Mouse (Mus musculus): ENCODE measurements around the gene Rgs5.

The Rgs5 gene

DNA sequence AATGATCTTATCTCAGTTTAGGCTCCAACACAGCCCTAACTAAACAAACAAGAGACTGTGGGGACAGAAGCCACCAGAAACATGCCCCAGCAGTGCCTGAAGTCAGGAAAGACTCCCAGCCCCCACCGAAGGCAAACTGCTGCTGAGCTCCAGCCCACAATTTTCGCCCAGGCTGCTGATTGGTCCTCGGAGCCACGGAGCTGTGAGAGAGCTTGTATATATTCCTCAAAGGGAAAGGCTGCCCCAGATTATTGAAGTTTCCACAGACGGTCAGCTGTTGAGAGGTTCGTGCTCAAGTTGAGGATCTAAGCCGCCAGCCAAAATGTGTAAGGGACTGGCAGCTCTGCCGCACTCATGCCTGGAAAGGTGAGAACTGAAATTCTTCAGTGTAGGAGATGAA is at the start of gene Rgs5:
Gene Rgs5 (plus strand): TSS at position 246 of the 400 bp plus-strand sequence.
- DNase-seq (ENCODE audit: low spot score) = peak; percentile 38

GRCm38 (mm10) chr1:169606164-169606563 is 49.1 kb upstream of the Rgs5 start:
- no peak for DNase-seq (ENCODE audit: low spot score)

DNA sequence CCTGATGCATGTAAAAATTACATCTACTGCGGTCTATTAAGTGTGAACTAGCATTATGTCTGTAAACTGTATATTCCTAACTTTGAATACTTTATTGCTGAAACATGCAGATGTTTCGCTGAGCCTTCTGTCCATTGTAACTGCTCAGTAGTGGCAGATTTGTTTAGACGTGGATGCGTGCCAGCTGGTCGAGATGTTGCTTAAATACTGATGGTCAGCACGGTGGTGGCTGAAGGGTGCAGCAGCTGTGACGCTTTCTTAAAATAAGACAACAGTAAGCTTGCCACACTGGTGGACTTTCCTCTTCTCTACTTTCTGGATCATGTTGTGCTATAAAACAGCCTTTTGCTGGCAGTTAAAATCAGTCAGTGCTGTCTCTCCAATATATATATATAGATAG is 25.6 kb upstream of the Rgs5 start:
- no peak for DNase-seq (ENCODE audit: low spot score)

DNA sequence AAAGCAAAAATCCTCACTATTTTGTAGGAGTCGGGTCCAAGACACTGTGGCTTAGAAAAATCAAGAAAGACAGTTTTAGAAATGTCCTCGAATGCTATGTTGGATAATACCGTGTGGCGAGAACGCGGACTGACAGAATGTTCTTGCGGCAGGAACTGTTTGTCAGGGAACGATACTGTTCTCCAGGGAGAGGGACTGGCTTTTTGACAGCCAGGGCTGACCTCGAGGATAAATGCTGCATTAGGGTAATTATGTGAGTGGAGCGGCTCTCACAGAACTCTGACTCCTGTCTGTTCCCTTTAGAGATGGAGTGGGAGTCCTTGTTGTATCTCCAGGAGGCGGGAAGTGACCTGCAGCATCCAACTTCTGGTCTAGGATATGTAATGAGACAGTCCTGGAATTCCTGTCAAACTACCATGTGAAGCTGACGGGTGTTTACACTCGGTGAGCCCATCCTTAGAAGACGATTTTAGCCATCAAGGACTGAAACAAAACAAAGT is 18.0 kb upstream of the Rgs5 start:
- no peak for DNase-seq (ENCODE audit: low spot score)

DNA sequence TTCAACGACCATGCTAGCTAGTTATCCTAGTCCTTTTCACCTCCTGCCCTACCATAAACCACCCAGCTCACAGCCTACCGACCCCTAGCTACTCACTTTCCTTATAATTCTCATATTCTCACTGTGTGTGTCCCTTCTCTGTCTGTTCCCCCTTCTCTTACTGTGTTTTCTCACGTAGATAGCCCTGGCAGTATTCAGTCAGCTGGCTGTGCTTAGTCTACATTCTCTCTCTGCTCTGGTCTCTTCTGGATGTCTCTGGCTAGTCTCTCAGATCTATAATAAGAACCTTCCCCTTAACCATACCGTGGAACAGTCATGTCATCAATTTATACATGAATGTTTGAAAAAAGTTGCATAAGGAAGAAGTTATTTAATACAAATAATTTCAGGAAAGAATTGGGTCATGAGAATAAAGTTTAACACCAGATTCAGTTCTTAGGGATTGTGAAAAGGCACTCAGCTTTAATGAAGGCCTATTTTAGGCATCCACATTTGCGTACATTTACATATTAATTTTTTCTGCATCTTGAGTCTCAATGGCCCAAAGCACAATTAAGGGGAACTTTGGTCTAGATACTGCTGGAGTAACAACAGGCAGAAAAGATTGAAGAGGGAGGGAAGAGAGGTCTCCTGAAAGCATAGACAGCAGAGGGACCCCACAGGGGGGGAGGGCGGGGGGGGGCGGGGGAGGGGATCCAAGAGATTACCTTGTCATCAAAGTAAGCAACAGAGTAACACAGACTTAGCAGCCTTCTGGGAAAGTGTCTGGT is 10.2 kb upstream of the Rgs5 start:
- DNase-seq (ENCODE audit: low spot score) = no peak

DNA sequence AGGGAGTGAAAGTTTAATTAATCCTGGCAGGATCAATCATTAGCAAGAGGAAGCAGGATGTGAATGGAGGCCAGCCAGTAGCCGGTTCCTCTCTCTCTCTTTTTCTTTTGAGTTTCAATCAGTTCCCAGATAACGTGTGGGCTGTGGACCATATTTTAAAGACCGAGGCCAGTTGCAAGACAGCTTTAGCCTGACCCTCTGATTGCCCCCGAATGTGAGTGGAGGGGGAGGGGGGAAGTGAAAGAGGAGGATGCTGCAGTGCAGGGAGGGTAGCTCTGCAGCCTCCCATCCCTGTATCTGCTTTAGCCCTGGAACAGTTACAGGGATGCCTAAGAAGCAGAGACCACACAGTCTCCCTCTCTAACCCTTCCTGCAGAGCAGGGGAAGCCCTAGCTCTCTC is 4.2 kb downstream of the Rgs5 start:
- no peak for DNase-seq (ENCODE audit: low spot score)

DNA sequence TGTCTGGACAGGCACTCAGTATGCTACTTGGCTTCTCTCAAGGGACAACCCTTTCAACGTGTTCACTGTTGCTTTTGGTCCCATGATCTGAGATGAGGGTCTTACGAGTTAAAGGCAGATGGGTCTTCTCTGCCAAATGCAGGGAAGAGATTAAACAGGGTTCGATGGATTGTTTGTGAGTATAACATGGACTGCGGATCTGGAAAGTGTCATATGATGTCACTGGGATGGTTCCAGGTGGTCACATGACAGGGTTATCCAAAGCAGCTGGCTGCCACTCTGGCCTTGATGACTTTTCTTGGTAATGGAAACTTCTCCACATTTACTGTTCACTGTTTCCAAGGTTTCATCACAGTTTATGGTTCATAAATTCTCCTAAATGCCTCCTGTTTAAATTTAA is 12.0 kb downstream of the Rgs5 start:
- no peak for DNase-seq (ENCODE audit: low spot score)

DNA sequence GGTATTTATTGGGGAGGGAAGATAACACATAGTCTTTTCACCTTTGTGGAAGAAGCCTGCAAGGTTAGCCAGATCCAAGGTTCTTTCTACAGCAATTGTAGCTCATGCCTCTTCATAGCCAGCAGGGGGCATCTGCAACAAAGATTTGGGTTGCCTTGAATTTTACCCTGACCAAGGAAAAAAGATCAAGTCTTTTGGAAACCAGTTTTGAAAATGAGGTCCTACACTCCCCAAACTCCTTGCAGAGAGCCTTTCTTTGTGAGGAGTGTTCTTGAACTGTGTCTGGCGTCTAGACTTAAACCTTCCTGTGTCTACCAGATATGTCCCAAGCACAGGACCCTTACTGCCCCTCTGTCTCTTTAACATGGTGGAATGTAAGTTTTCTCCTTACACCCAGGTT is 15.4 kb downstream of the Rgs5 start:
- DNase-seq (ENCODE audit: low spot score) = no peak

GRCm38 (mm10) chr1:169671801-169672200 is 16.5 kb downstream of the Rgs5 start:
- no peak for DNase-seq (ENCODE audit: low spot score)

DNA sequence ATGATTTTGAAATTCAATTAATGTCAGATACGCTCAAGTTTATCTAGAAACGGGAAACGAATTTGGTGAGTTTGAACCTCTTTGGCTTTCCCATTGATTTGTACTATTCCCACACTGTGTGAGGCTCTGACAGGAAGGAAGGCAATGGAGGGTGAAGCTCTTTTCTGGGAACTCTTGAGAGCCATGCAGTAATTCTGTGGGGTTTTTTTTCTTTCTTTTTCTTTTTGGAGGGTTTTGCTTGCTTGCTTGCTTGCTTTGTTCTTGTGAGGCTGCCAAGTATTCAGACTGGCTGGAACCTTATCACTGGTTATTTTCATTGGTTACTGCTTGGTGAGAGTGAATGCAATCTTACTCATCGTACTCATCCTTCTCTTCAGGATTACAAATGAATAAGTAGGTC is 17.0 kb downstream of the Rgs5 start:
- DNase-seq (ENCODE audit: low spot score) = no peak

DNA sequence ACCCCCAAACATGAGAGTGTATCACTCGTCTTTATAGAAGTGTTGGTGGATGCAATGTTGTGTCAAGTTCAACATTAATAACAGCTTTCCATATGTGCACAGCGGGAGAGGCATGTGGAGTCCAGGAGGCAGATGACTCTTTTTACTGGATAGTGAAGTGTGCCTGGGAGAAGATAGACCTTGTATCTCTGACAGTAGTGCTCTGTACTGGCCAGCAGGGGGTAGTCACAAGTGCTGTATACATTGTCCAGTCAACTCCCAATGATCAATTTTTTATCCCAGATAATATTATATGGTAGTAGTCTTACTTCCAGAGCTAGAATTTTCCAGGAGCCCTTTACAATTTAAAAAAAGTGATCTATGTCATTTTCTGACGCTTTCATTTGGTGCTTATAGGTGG is 18.8 kb downstream of the Rgs5 start:
- DNase-seq (ENCODE audit: low spot score) = no peak

DNA sequence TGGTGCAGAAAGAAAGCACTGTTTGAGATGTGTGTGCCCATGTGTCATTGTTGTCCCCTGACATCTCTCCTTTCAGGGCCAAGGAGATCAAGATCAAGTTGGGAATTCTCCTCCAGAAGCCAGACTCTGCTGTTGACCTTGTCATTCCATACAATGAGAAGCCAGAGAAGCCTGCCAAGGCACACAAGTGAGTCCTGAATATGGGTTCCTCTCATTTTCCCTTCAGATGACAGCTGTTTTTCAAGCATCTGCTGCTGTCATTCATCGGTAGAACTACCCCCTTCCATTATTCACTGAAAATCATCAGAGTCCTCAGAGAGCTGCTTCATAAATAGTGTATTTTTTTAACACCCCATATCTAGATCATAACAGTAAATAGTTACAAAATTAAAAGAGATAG is 21.4 kb downstream of the Rgs5 start:
- DNase-seq (ENCODE audit: low spot score) = no peak

GRCm38 (mm10) chr1:169680455-169681208 is 25.3 kb downstream of the Rgs5 start:
- peak; percentile 16 for DNase-seq (ENCODE audit: low spot score)

DNA sequence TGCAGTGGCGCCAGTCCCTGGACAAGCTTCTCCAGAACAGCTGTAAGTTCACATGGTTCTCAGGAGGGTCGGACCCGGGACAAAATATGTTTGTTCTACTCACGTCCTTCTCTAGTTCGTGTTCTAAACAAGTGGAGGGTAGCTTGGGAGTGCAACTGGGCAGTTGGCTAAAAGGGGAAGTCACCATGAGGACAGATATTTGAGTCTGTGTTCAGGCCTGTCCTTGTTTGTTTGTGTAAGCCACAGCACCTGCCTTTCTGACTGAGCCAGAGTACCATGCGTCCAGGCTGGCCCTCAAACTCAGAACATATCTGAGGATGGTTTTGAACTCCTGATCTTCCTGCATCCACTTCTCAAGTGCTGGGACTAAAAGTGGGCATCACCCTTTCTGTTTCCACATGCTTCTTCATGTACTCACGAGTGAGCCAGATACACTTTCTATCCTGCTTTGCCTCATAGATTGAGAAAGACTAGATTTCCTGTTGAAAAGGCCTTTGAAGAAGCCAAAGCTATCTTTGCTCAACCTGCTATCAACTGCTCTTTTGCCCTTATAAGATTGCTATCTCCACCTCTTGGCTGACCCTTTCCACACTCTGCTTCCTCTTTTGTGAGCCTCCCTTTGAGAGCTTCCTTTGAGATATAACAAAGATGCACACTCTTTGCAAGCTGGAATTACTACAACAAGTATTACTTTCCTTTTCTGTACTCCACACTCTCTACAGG is 27.6 kb downstream of the Rgs5 start:
- DNase-seq (ENCODE audit: low spot score) = no peak

DNA sequence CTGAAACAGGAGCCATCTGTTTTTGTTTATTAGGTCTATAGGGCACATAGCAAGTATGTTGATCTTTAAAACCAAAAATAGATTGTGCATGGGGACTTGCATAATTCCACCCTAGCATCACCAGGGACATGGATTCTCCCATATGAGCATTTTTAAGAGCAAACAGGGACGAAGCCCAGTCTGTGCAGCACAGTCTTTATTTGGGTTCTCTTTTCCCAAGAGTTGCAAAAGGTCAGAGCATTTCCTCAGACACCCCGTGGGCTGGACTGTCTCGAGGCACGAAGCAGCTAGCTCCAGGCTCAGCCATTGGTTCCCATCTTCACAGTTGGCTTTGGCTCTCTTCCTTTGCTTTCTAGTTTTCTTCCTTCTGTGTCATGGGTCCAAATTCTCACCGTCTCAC is 30.0 kb downstream of the Rgs5 start:
- DNase-seq (ENCODE audit: low spot score) = peak; percentile 18

DNA sequence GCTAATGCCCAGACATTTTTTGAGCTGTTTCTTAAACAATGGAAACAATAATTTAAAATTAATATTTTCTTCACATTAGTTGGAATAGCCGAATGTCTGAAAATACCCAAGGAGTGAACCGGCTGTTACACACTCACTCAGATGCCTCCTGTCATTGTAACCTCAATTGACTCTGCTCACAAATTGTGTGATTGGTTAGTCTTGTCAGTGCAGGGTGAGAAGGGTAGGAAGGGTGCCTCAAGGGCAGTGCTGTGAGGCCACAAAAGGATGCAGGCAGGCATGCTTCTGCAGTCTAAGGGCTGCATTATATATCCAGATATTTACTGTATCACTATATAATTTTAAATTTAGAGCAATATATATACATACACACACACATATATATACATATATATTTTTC is 37.7 kb downstream of the Rgs5 start:
- no peak for DNase-seq (ENCODE audit: low spot score)

GRCm38 (mm10) chr1:169693537-169693936 is 38.2 kb downstream of the Rgs5 start:
- DNase-seq (ENCODE audit: low spot score) = no peak

DNA sequence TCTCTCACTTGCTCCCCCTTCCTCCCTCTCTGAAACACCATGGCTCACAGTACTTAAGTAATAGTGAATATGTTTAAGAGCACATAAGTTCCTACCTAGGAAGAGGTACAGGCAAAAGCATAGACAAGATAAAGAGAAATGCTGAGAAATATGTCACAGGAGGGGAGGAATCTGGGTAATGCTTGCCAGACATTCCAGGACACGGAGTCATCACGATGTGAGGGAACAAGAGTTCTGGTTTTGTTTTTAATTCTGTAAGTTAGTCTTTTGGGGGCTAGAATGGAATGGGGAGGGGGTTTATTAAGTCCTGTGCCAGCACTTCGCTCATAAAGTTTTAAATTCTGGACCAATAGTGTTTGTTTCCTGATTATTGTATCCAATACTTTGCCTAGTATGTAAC is 40.1 kb downstream of the Rgs5 start:
- DNase-seq (ENCODE audit: low spot score) = no peak

- no peak for DNase-seq (ENCODE audit: low spot score)
Observed at GRCm38 (mm10) chr1:169697236-169697635, 41.9 kb downstream of the Rgs5 start.

DNA sequence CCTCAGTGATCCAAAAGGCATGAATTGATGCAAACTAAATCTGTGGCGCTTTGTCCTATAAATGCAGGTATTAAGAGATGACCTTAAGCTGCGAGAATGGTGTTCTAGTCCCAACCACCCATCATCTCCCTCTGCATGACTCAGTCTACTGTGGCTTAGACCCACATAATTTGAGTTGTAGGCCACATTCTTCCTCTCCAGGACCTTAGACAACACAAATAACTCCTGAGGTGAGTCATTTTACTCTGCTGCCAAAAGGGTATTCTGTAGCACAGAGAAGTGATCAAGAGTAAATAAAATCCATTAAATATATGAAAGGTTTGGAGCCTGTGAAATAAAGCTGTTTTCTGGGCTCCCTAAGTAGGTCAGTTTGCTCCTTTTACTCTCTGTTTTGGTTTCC is 43.9 kb downstream of the Rgs5 start:
- no peak for DNase-seq (ENCODE audit: low spot score)

GRCm38 (mm10) chr1:169704395-169705087 is 49.2 kb downstream of the Rgs5 start:
- DNase-seq (ENCODE audit: low spot score) = peak; percentile 57

GRCm38 (mm10) chr1:169721836-169722235 is 66.5 kb downstream of the Rgs5 start:
- no peak for DNase-seq (ENCODE audit: low spot score)

Data from lung, postnatal 25 days (tissue).